Mouse (Mus musculus) CD4-positive, CD25-positive, alpha-beta regulatory T cell, adult 2 months (primary cell): ENCODE results near the gene Zfp933.
"Not testable (repeated sequence)": the region's sequence is repeated elsewhere in the genome, so short reads cannot be mapped to it uniquely, and the experiment has no call there.

Experiments used
- DNase-seq: peaks from one replicate; pipeline ENCODE4 v3.0.0-alpha.2; 2012; ENCODE audit warnings: low read depth, low spot score

The Zfp933 gene

GRCm38 (mm10) chr4:147847614-147848583 is at the start of gene Zfp933:
Gene Zfp933 (minus strand): TSS chr4:147848366.
- DNase-seq, result peak; percentile 87

DNA sequence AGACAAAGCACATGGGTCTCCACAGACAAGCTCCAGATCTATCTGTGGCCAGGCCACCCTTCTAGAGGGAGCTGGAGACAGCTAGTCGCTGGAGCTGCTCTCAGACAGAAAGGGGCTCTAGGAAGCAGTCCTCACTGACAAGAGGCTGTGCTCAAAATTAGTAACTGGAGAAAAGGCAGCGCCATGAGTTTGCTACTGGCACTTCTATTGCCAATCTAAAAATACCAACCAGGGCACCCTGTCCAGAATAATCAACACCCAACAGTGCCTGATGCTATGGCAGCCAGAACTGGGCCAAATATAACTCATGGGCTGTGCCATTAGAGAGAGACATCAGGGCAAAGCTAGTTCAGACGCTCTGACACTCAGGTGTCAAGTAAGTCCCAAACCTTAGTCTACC is 49.2 kb upstream of the Zfp933 start:
- DNase-seq, result no peak

DNA sequence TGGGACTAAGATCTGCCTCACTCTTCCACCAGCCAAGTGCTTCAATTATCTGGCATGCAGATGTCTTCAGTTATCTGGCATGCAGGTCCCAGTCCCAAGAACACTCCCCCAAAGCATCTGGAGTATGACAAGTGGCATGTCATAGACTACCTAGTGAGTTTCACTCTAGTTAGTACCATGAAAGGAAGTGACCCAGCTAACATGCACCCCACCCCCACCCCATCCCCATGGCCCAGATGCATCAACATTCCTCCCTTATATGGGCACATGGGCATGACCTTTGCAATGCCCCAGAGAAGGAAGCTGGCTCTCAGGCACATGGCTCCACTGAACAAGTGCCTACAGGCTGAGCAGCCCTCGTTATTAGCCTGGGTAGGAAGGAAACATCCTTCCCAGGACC is 48.2 kb upstream of the Zfp933 start:
- DNase-seq, result no peak

- DNase-seq, result no peak
Observed at GRCm38 (mm10) chr4:147895815-147896330, 47.7 kb upstream of the Zfp933 start.

GRCm38 (mm10) chr4:147890341-147890740 is 42.2 kb upstream of the Zfp933 start:
- DNase-seq, result no peak

DNA sequence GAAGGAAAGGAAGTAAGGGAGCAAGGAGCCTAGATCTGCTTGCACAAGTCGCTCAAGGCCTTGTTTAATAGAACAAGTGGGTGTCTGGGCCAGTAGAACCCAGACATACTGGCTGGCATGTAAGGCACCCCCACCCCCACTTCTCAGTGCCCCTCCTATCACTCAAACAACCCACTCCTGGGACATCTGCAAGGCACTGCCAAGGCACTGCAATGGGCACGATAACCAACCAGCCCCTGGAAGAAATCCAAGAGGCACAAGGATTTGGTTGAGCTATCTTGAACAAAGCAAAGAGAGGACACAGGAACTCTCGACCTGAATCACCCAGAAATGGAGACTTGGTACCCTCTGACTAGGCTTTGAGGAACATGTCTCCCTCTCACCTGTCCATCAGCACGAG is 40.1 kb upstream of the Zfp933 start:
- DNase-seq, result no peak

DNA sequence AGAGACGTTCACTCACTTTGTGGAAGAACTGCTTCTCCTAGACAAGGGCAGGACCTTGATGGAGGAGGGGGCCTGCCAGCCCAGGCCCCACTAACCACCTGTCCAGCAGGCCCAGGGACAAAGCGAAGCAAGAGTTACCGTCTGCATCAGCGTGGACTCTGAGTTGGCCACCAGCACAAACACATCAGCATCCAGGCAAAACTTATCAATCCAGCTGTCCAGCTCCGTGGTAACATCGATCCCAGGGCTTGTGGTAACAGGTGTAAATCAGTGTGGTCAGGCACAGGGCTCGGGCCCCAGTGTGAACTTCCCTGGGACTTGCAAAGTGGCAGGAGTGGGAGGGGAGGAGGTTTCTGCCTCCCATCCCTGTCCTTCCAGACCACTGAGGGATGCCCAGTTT is 39.1 kb upstream of the Zfp933 start:
- no peak for DNase-seq

GRCm38 (mm10) chr4:147886158-147886557 is 38.0 kb upstream of the Zfp933 start:
- no peak for DNase-seq

GRCm38 (mm10) chr4:147884138-147884537 is 36.0 kb upstream of the Zfp933 start:
- no peak for DNase-seq

DNA sequence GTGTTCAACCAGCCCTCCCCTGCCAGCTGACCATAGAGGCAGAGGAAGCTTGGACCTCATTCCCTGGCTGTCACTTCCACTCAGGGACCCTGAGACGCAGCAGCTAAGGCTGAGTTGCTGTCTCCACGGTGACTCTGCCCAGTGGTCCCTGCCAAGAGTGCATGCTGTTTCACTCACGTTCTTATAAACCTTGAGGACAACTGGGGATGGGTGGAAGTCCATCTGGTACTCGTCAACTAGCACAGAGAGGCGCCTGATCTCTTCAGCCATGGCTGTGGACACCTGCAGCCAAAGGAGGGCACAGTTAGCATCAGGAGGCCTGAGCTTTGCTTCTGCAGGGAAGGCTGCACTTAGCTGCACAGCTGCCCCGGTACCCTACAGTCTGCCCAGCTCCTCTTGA is 34.9 kb upstream of the Zfp933 start:
- DNase-seq, result no peak

DNA sequence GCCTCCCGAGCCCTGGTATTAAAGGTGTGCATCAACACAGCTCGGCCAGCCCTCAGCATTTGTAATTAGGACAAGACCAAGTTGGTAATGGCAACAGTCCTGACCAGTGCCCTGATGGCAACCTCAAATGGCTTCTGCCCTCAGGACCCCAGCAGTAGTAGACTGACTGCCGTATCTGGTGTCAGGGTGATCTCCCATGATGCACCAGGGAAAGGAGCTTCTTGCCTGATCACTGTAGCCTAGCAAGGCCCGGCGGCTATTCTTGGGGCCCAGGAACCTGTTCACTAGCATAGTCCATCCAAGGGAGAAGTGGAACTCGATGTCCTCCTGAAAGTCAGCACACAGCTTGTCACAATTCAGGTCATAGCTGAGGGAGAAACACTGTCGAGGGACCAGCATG is 33.6 kb upstream of the Zfp933 start:
- no peak for DNase-seq

- DNase-seq, result no peak
Observed at GRCm38 (mm10) chr4:147879865-147880264, 31.7 kb upstream of the Zfp933 start.

GRCm38 (mm10) chr4:147879456-147879855 is 31.3 kb upstream of the Zfp933 start:
- no peak for DNase-seq

GRCm38 (mm10) chr4:147878537-147878936 is 30.4 kb upstream of the Zfp933 start:
- DNase-seq, result no peak

GRCm38 (mm10) chr4:147875852-147876575 is 27.8 kb upstream of the Zfp933 start:
- DNase-seq, result peak; percentile 24

DNA sequence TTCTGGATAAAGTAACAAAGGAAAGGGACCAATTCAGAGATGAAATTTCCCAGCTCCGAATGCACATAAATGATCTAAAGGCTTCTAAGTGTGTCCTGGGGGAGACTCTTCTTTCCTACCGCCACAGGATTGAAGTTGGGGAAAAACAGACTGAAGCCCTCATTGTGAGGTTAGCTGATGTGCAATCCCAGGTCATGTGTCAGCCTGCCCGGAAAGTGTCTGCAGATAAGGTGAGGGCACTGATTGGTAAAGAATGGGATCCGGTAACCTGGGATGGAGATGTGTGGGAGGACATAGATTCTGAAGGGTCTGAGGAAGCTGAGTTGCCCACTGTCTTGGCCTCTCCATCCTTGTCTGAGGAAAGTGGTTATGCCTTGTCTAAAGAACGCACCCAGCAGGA is 21.1 kb upstream of the Zfp933 start:
- DNase-seq, result peak; percentile 14

GRCm38 (mm10) chr4:147868450-147869031 is 20.4 kb upstream of the Zfp933 start, which contains the start of the genes Miip and Fv1:
Gene Miip (minus strand): TSS chr4:147868816.
Gene Fv1 (plus strand): TSS chr4:147868979.
- DNase-seq, result peak; percentile 95

- peak; percentile 13 for DNase-seq
Observed at GRCm38 (mm10) chr4:147867563-147868449, 19.6 kb upstream of the Zfp933 start.

DNA sequence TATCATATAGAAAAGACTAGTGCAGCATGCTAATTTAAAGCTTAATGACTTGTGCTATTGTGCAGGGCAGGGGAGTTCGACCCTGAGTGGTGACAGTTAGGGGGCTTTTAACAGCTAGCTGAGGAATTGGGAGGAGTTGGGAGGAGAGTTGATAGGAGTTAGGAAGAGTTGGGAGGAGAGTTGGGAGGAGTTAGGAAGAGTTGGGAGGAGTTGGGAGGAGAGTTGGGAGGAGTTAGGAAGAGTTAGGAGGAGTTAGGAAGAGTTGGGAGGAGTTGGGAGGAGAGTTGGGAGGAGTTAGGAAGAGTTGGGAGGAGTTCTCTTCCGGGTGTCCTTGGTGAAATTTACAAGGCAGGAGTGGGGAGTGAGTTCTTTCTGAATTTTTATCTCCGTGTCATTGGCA is 18.6 kb upstream of the Zfp933 start:
- not testable (repeated sequence) for DNase-seq

DNA sequence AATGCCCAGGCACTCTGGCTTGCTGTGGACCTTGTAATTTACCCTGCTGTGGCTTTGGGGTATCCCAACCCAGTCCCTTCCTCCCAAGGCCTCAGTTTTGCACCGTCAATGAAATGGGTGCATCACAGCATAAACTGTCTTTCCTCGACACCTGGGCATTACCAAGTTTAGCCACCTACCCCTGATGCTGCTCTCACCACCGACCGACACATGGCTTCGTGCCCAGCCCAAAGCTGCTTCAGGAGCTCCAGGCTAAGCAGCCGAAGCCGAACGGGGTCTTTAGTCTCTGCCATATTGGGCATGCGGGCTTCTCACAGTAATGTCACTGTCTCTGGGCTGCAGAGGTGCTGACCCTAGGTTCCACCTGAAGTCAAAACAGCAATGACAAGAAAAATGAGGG is 17.9 kb upstream of the Zfp933 start:
- no peak for DNase-seq

DNA sequence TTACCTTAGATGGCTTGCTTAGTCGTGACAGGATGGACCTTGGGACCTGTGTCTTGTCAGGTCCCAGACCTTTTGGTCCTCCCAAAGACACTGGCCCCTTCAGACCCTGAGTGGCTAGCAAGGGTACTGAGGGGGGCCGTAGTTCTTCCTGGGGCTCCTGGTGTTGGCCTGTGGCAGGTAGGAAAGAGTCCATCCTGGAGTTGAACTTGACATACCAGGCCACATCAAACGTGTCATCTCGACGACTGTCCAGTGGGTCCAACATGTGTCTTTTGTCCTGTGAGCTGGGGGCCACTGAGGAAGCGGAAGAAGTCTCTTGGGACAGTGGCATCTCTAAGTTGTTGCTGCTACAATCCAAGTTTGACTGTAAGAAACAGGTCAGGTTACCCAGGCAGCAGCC is 17.5 kb upstream of the Zfp933 start:
- no peak for DNase-seq
